9 mouse cellular contexts compared by ENCODE assay signal in genomic region chr4:58278368-58278767, GRCm38 (mm10). TPM values are rescaled to one million over a fixed set of nuclear protein-coding genes. Genes with fewer than 3 reads are reported as not detected.
DNase-seq lines count a peak whose midpoint lies in the region; ATAC-seq and TF ChIP-seq lines count a peak whose summit lies in the region.
"Had no signal": no experiment of that assay in that cellular context is flagged by ENCODE, and none has a peak within 500 bp of the region (broad histone marks: within the 10 kb centered on the region; RNA-seq: fewer than 3 reads in every experiment).

No protein-coding gene starts in this region.

- H3K4me2 ChIP-seq in limb, embryonic 14.5 days (replicated peaks; ENCODE audit: low read depth, low read length, severe bottlenecking), result no peak overlapping the region

- H3K4me1 ChIP-seq in limb, embryonic 14.5 days (ENCODE audit: control insufficient read depth, insufficient read depth, low read length), result no peaks in the 10 kb centered on the region
- H3K4me1 ChIP-seq in limb, embryonic 10.5 days, result 0 out of 2 replicates have a peak, but pooled peaks cover 3% of the 10 kb centered on the region
- no peaks in the 10 kb centered on the region for H3K4me1 ChIP-seq in kidney, adult 2 months (ENCODE audit: control insufficient read depth, insufficient read depth, low read length)

- H3K9me3 ChIP-seq in limb, embryonic 14.5 days (ENCODE audit: control insufficient read depth, low read length), result no peaks in the 10 kb centered on the region
- H3K9me3 ChIP-seq in limb, embryonic 10.5 days (replicated peaks), result no peaks in the 10 kb centered on the region

- TF ChIP-seq POLR2A in limb, embryonic 14.5 days (IDR thresholded peaks at IDR 0.05; ENCODE audit: borderline replicate concordance, extremely low read depth, insufficient read depth, insufficient read length), result no peak
- no peak for TF ChIP-seq POLR2A in kidney, adult 2 months (IDR thresholded peaks at IDR 0.05; ENCODE audit: low read depth, low read length)

- H3K27me3 ChIP-seq in limb, embryonic 14.5 days (ENCODE audit: control insufficient read depth, insufficient read depth, low read length), result no peaks in the 10 kb centered on the region
- H3K27me3 ChIP-seq in limb, embryonic 10.5 days (ENCODE audit: low read depth, poor library complexity, severe bottlenecking), result no peaks in the 10 kb centered on the region
- H3K27me3 ChIP-seq in kidney, adult 2 months (replicated peaks; ENCODE audit: control insufficient read depth, insufficient read depth, low read length), result no peaks in the 10 kb centered on the region
- H3K27me3 ChIP-seq: CH12.LX had no signal

- no peak for TF ChIP-seq CTCF in kidney, adult 2 months (conservative IDR thresholded peaks at IDR 0.05; ENCODE audit: insufficient read depth, insufficient read length, low read depth, low read length)

- H3K27ac ChIP-seq in limb, embryonic 14.5 days (replicated peaks; ENCODE audit: low read depth, low read length), result no peak overlapping the region
- H3K27ac ChIP-seq in limb, embryonic 10.5 days, result no peak overlapping the region
- no peak overlapping the region for H3K27ac ChIP-seq in kidney, adult 2 months (ENCODE audit: insufficient read depth, low read depth, low read length)

- H3K4me3 ChIP-seq in limb, embryonic 14.5 days (replicated peaks; ENCODE audit: low read length), result no peak overlapping the region
- H3K4me3 ChIP-seq in limb, embryonic 10.5 days, result no peak overlapping the region
- H3K4me3 ChIP-seq in kidney, adult 2 months (ENCODE audit: insufficient read depth, low read depth, low read length), result no peak overlapping the region

- no peak overlapping the region for H3K9ac ChIP-seq in limb, embryonic 14.5 days (ENCODE audit: low read depth, low read length, severe bottlenecking)

- ATAC-seq in limb, embryonic 14.5 days (ENCODE audit: low FRiP score, low read depth), result no peak
- no peak for ATAC-seq in CD4-positive, CD25-positive, alpha-beta regulatory T cell, adult 4 months

- peak; percentile 18 for DNase-seq in limb, embryonic 14.5 days (ENCODE audit: low spot score)
- no peak for DNase-seq in limb, embryonic 10.5 days (ENCODE audit: low spot score)
- peak; percentile 58 for DNase-seq in gastrocnemius, adult 18-20 months (ENCODE audit: low spot score)
- peak; percentile 42 for DNase-seq in kidney, adult 2 months
- peak; percentile 26 for DNase-seq in ovary, postnatal 36 days (ENCODE audit: low spot score)
- DNase-seq in frontal cortex, postnatal 36 days (ENCODE audit: low spot score in 2 of 2), result no peak
- no peak for DNase-seq in layer of hippocampus, postnatal 36 days

- 79% methylated on average over 6 of the region's 6 CpGs for WGBS in limb, embryonic 14.5 days
- WGBS in limb, embryonic 10.5 days, result 90% methylated on average over 6 of the region's 6 CpGs
- 78% methylated on average over 6 of the region's 6 CpGs for WGBS in kidney, adult 2 months

- no peaks in the 10 kb centered on the region for H3K36me3 ChIP-seq in limb, embryonic 14.5 days (ENCODE audit: control insufficient read depth, insufficient read depth, low read length)
- H3K36me3 ChIP-seq in limb, embryonic 10.5 days, result no peaks in the 10 kb centered on the region
- no peaks in the 10 kb centered on the region for H3K36me3 ChIP-seq in kidney, adult 2 months (ENCODE audit: control insufficient read depth, insufficient read depth, low read length)

RNA-seq across cellular contexts. Expression of gene Musk, which starts 7.4 kb away (rescaled TPM):
- 3.3 and 4.0 TPM in 2 replicates for polyA plus RNA-seq in limb, embryonic 14.5 days (2012; rRNA removed)
- polyA plus RNA-seq in limb, embryonic 14.5 days (2014; fragmentation: Nextera tagmentation; extraction: Ambion mirVana), result 8.5 and 9.7 TPM in 2 replicates
- polyA plus RNA-seq in limb, embryonic 10.5 days (2016; fragmentation: Nextera tagmentation; extraction: Ambion mirVana), result 0.26 TPM in 1 of 2 replicates, not detected in the other
- 10 to 100 TPM; 21.8 to 44.1 TPM for total RNA-seq in gastrocnemius, adult 18-20 months (2021)
- 0.26 and 0.38 TPM in 2 replicates for polyA plus RNA-seq in kidney, adult 2 months (2012; rRNA removed)
- 1 to 10 TPM; 1.3 to 2.2 TPM for total RNA-seq in layer of hippocampus, postnatal 36 days (2021)
- polyA plus RNA-seq in CD4-positive, CD25-positive, alpha-beta regulatory T cell, adult 4 months (2017; shearing (Covaris generic)), result not detected
- total RNA-seq: CH12.LX had no signal

Comparison
In these comparisons a context has a peak if more than half of its experiments do, and no peak if none do; other contexts are left out.
1. DNase-seq: peak in limb, embryonic 14.5 days (single experiment), gastrocnemius, adult 18-20 months (single experiment), kidney, adult 2 months (single experiment) and ovary, postnatal 36 days (single experiment); none in limb, embryonic 10.5 days (single experiment), frontal cortex, postnatal 36 days (0 of 2) and layer of hippocampus, postnatal 36 days (0 of 2).